Mouse (Mus musculus): ENCODE results near the gene Rbfox1. TPM values are rescaled to one million over a fixed set of nuclear protein-coding genes. Genes with fewer than 3 reads are reported as not detected.

Rbfox1 gene
- polyA plus RNA-seq, 1 experiment: 4.0 TPM

DNA sequence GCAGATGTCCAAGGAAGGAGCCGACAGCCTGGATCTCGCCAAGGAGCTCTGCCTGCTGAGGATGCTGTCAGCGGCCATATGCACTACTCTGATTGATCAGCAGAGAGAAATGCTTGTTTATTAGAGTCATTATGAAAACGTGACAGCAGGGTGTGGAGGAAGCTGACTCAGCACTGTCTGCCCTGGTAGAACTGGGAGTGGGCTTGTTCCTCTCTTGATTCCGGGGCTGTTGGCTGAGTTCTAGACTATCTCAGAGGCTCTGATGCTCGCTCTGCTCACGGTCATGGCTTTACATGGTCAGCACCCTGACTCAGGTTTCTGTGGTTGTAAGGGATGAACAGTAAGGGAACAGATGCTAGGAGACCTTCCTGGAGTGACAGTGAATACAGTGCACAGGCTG, 10.4 kb downstream of the Rbfox1 start:
- no peak for TF ChIP-seq POLR2A (IDR thresholded peaks at IDR 0.05; ENCODE audit: borderline replicate concordance, extremely low read depth, low read depth, low read length)
- no peak for TF ChIP-seq CTCF (IDR thresholded peaks at IDR 0.05; ENCODE audit: insufficient read depth, low read length)
- no peak for DNase-seq
- 54% methylated on average over 7 of the region's 7 CpGs for WGBS
- no peak overlapping the region for H3K4me3 ChIP-seq (replicated peaks; ENCODE audit: extremely low read depth, low read depth, low read length)
- no peaks in the 10 kb centered on the region for H3K4me1 ChIP-seq (ENCODE audit: control insufficient read depth, insufficient read depth, low read length)

DNA sequence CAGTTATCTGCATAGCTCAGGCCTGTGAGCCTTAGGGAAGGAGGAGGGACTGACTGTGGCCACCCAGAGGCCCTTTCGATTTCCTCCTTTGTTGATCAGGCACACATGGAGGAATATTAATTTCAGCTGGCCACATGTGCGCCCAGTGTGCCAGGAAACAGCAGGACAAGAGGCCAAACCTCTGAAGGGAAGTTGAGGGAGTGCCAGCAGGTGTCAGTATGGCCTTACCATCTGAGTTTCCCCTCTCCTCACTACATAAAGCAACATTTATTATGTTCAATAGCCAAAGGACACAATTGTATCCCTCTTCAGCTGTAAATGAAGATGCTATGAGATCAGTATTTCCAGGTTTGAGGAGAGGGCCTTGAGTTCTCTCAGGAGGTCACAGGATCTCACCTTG, 13.2 kb downstream of the Rbfox1 start:
- H3K4me3 ChIP-seq (replicated peaks; ENCODE audit: extremely low read depth, low read depth, low read length): no peak overlapping the region
- TF ChIP-seq POLR2A (IDR thresholded peaks at IDR 0.05; ENCODE audit: borderline replicate concordance, extremely low read depth, low read depth, low read length) (no peak), CTCF (IDR thresholded peaks at IDR 0.05; ENCODE audit: insufficient read depth, low read length) (no peak)
- no peak for DNase-seq
- 32% methylated on average over 2 of the region's 2 CpGs for WGBS
- H3K4me1 ChIP-seq (ENCODE audit: control insufficient read depth, insufficient read depth, low read length): no peaks in the 10 kb centered on the region

GRCm38 (mm10) chr16:5910742-5911141, 25.6 kb downstream of the Rbfox1 start:
- TF ChIP-seq CTCF (IDR thresholded peaks at IDR 0.05; ENCODE audit: insufficient read depth, low read length) (no peak), POLR2A (IDR thresholded peaks at IDR 0.05; ENCODE audit: borderline replicate concordance, extremely low read depth, low read depth, low read length) (no peak)

GRCm38 (mm10) chr16:5911880-5912327, 26.7 kb downstream of the Rbfox1 start:
- no peaks in the 10 kb centered on the region for H3K4me1 ChIP-seq (ENCODE audit: control insufficient read depth, insufficient read depth, low read length)
- DNase-seq: no peak
- no peak for TF ChIP-seq CTCF (IDR thresholded peaks at IDR 0.05; ENCODE audit: insufficient read depth, low read length)
- no peak overlapping the region for H3K4me3 ChIP-seq (replicated peaks; ENCODE audit: extremely low read depth, low read depth, low read length)
- 32% methylated on average over 2 of the region's 2 CpGs for WGBS

More at GRCm38 (mm10) chr16:5910742-5911141, 25.6 kb downstream of the Rbfox1 start:
- no peak for DNase-seq
- Histone ChIP-seq H3K4me3 (replicated peaks; ENCODE audit: extremely low read depth, low read depth, low read length) (no peak overlapping the region), H3K4me1 (ENCODE audit: control insufficient read depth, insufficient read depth, low read length) (no peaks in the 10 kb centered on the region)
- WGBS: 65% methylated on average over 5 of the region's 5 CpGs

DNA sequence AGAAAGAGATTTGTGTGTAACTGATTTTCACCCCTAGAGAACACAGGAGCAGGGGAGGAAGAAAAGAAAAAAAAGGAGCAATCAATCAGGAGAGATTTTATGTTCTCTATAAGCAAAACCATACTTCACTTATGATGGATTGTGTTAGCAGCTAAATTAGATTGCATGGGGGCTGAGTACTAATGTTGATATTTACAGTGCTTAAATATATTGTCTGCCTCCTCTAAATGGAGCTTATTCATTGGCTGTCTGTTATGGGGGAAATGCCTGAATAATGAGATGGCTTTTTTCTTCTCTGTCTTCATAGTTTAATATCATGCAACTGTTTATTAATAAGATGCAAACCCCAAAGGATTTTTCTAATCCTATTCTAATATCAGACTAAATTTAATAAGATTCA, 32.8 kb downstream of the Rbfox1 start:
- TF ChIP-seq CTCF (IDR thresholded peaks at IDR 0.05; ENCODE audit: insufficient read depth, low read length): no peak
- Histone ChIP-seq H3K4me3 (replicated peaks; ENCODE audit: extremely low read depth, low read depth, low read length) (no peak overlapping the region), H3K4me1 (ENCODE audit: control insufficient read depth, insufficient read depth, low read length) (no peaks in the 10 kb centered on the region)
- no peak for DNase-seq

DNA sequence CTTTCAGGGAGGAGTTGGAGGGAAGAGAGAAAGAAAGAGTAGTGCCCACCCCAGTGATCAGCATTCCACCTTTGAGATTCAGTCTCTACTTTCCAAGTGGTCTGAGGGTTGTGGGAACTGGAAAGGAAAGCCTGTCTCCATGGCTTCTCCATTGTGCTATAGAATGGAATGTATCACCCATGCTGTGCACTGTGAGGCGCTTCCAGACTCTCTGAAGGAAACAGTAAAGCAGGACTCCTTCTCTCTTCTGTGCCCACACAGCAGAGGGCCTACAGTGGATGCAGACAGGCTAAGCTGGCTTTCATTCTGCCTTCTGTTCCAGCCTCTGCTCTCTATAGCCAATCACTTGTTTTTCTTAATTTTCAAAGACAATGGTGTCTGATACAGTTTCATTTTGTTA, 41.8 kb downstream of the Rbfox1 start:
- H3K4me3 ChIP-seq (replicated peaks; ENCODE audit: extremely low read depth, low read depth, low read length): no peak overlapping the region
- TF ChIP-seq POLR2A (IDR thresholded peaks at IDR 0.05; ENCODE audit: borderline replicate concordance, extremely low read depth, low read depth, low read length): no peak
- TF ChIP-seq CTCF (IDR thresholded peaks at IDR 0.05; ENCODE audit: insufficient read depth, low read length): no peak
- WGBS: 45% methylated on average over 1 of the region's 1 CpGs
- no peaks in the 10 kb centered on the region for H3K4me1 ChIP-seq (ENCODE audit: control insufficient read depth, insufficient read depth, low read length)
- DNase-seq: no peak

- WGBS: 30% methylated on average over 7 of the region's 7 CpGs
- H3K4me3 ChIP-seq (replicated peaks; ENCODE audit: extremely low read depth, low read depth, low read length): no peak overlapping the region
- peak; percentile 31 for DNase-seq
- no peaks in the 10 kb centered on the region for H3K4me1 ChIP-seq (ENCODE audit: control insufficient read depth, insufficient read depth, low read length)
- TF ChIP-seq POLR2A (IDR thresholded peaks at IDR 0.05; ENCODE audit: borderline replicate concordance, extremely low read depth, low read depth, low read length) (no peak), CTCF (IDR thresholded peaks at IDR 0.05; ENCODE audit: insufficient read depth, low read length) (peak; percentile 22)
Measured at GRCm38 (mm10) chr16:5931680-5932079, 46.5 kb downstream of the Rbfox1 start.

GRCm38 (mm10) chr16:5940016-5940415, 54.9 kb downstream of the Rbfox1 start:
- Histone ChIP-seq H3K4me3 (replicated peaks; ENCODE audit: extremely low read depth, low read depth, low read length) (no peak overlapping the region), H3K4me1 (ENCODE audit: control insufficient read depth, insufficient read depth, low read length) (no peaks in the 10 kb centered on the region)
- no peak for DNase-seq
- TF ChIP-seq POLR2A (IDR thresholded peaks at IDR 0.05; ENCODE audit: borderline replicate concordance, extremely low read depth, low read depth, low read length) (no peak), CTCF (IDR thresholded peaks at IDR 0.05; ENCODE audit: insufficient read depth, low read length) (no peak)
- 55% methylated on average over 4 of the region's 4 CpGs for WGBS

- no peak for TF ChIP-seq POLR2A (IDR thresholded peaks at IDR 0.05; ENCODE audit: borderline replicate concordance, extremely low read depth, low read depth, low read length)
- TF ChIP-seq CTCF (IDR thresholded peaks at IDR 0.05; ENCODE audit: insufficient read depth, low read length): no peak
- 69% methylated on average over 1 of the region's 1 CpGs for WGBS
- no peak overlapping the region for H3K4me3 ChIP-seq (replicated peaks; ENCODE audit: extremely low read depth, low read depth, low read length)
- no peaks in the 10 kb centered on the region for H3K4me1 ChIP-seq (ENCODE audit: control insufficient read depth, insufficient read depth, low read length)
- no peak for DNase-seq
Measured at GRCm38 (mm10) chr16:5945682-5946081, 60.5 kb downstream of the Rbfox1 start.

DNA sequence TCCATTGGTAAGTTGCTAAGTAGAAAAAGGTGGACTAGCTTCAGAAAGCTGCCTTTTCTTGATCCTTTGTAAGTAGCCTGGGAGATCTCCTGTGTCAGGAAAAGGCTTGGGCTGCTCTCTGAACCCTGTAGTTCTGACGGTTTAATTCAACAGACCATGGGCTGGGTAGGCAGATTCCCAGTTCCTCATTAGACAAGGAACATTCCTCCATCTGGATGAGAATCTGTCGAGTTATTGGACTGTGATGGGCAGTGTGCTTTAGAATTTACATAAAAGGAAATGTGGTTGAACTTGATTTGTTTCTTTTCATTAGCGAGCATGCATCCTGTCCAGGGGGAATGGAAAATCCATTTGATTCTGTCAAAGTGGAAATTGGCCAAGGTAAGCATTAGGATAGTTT, 68.0 kb downstream of the Rbfox1 start:
- no peak for DNase-seq
- TF ChIP-seq POLR2A (IDR thresholded peaks at IDR 0.05; ENCODE audit: borderline replicate concordance, extremely low read depth, low read depth, low read length) (no peak), CTCF (IDR thresholded peaks at IDR 0.05; ENCODE audit: insufficient read depth, low read length) (no peak)
- H3K4me1 ChIP-seq (ENCODE audit: control insufficient read depth, insufficient read depth, low read length): no peaks in the 10 kb centered on the region
- WGBS: 65% methylated on average over 3 of the region's 3 CpGs
- H3K4me3 ChIP-seq (replicated peaks; ENCODE audit: extremely low read depth, low read depth, low read length): no peak overlapping the region

DNA sequence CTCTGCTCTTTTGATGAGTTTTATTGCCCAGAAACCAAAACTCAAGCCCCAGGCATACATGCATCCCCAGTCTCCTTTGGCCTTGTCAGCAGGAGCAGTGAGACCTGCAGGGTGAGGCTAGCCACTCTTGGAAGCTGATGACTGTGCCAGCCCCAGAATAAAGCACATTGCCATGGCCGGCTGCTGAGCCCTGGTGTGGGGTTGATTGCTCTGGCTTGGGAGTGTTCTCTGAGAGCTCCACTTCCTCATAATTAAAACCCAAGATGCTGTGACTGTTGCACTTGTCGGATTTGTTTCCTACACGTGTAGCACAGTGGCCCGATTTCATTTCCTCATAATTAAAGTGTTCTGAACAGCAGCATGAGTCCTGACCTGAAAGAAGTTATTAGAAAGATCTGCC, 72.3 kb downstream of the Rbfox1 start:
- no peak for TF ChIP-seq CTCF (IDR thresholded peaks at IDR 0.05; ENCODE audit: insufficient read depth, low read length)
- no peak for TF ChIP-seq POLR2A (IDR thresholded peaks at IDR 0.05; ENCODE audit: borderline replicate concordance, extremely low read depth, low read depth, low read length)
- H3K4me3 ChIP-seq (replicated peaks; ENCODE audit: extremely low read depth, low read depth, low read length): no peak overlapping the region
- no peak for DNase-seq
- WGBS: 64% methylated on average over 4 of the region's 4 CpGs
- no peaks in the 10 kb centered on the region for H3K4me1 ChIP-seq (ENCODE audit: control insufficient read depth, insufficient read depth, low read length)

Data from lung, adult 2 months (tissue).